28 mouse cellular contexts compared by ENCODE assay signal in the genomic region with DNA sequence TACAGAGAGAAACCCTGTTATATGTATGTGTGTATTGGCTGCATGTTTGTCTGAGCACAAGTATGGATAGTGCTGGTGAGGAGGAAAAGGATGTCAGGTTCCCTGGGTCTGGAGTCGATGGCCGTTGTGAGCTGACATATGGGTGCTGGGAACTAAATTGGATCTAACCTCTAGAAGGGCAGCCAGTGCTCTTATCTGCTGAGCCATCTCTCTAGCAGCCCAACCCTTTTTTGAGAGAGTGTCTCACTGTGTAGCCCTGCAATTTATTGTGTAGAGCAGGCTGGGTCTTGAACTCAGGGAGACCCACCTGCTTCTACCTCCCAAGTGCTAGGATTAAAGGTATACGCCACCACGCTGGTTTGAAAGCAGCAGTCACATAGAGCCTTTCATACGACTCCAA. TPM values are rescaled to one million over a fixed set of nuclear protein-coding genes. Genes with fewer than 3 reads are reported as not detected.
A peak's percentile ranks its signal among the peaks of the same experiment; 100 is the strongest.
DNase-seq lines count a peak whose midpoint lies in the region; ATAC-seq and TF ChIP-seq lines count a peak whose summit lies in the region.
"Had no signal": no experiment of that assay in that cellular context is flagged by ENCODE, and none has a peak within 500 bp of the region (broad histone marks: within the 10 kb centered on the region; RNA-seq: fewer than 3 reads in every experiment).

No protein-coding gene starts in this region.

- 80% methylated on average over 5 of the region's 5 CpGs for WGBS in kidney, embryonic 15.5 days
- WGBS in intestine, embryonic 16.5 days: 66% methylated on average over 5 of the region's 5 CpGs
- 21% methylated on average over 5 of the region's 5 CpGs for WGBS in small intestine, adult 2 months
- WGBS in forebrain, embryonic 10.5 days: 84% methylated on average over 5 of the region's 5 CpGs

- no peak for DNase-seq in kidney, postnatal 4 days
- no peak for DNase-seq in MEL (ENCODE audit: low read depth, low spot score)
- no peak for DNase-seq in urinary bladder, postnatal 10 days (ENCODE audit: low spot score)
- no peak for DNase-seq in forebrain, embryonic 10.5 days (ENCODE audit: extremely low spot score, low spot score)
- DNase-seq: adrenal gland, adult 8-10 months; cerebellum, adult 18-20 months; cerebellum, postnatal 14 days; layer of hippocampus, adult 9-11 months; right cerebral cortex, adult 18-20 months; right cerebral cortex, postnatal 4 days; thymus, postnatal 14 days had no signal

- peaks cover 37% of the 10 kb centered on the region for H3K4me1 ChIP-seq in kidney, embryonic 15.5 days
- peaks cover 8 to 28% of the 10 kb centered on the region in 2 experiments for H3K4me1 ChIP-seq in MEL (ENCODE audit: control insufficient read depth in 1 of 2, insufficient read depth in 2 of 2, low read length in 2 of 2)
- peaks cover 32% of the 10 kb centered on the region for H3K4me1 ChIP-seq in intestine, embryonic 16.5 days (ENCODE audit: control insufficient read depth, insufficient read depth, low read length)
- H3K4me1 ChIP-seq in small intestine, adult 2 months (ENCODE audit: control insufficient read depth, insufficient read depth, insufficient read length, low read length): peaks cover 40% of the 10 kb centered on the region
- peaks cover 28% of the 10 kb centered on the region for H3K4me1 ChIP-seq in forebrain, embryonic 10.5 days

- H3K36me3 ChIP-seq in kidney, embryonic 15.5 days: peaks cover 4% of the 10 kb centered on the region; the same call in 1 of the 2 replicates
- H3K36me3 ChIP-seq in MEL (ENCODE audit: control insufficient read depth in 1 of 2, insufficient read depth in 2 of 2, low read length in 2 of 2): peaks cover 7 to 25% of the 10 kb centered on the region in 2 experiments
- H3K36me3 ChIP-seq in intestine, embryonic 16.5 days (ENCODE audit: control insufficient read depth, insufficient read depth, low read length): no peaks in the 10 kb centered on the region
- H3K36me3 ChIP-seq in small intestine, adult 2 months (ENCODE audit: control insufficient read depth, insufficient read depth, low read length): peaks cover 1% of the 10 kb centered on the region; the same call in 1 of the 2 replicates
- H3K36me3 ChIP-seq in forebrain, embryonic 10.5 days (replicated peaks): peaks cover 10% of the 10 kb centered on the region
- H3K36me3 ChIP-seq: hindbrain, embryonic 15.5 days had no signal

- no peak for TF ChIP-seq RAD21 in MEL (IDR thresholded peaks at IDR 0.05; ENCODE audit: low read depth, low read length)

- no peaks in the 10 kb centered on the region for H3K9me3 ChIP-seq in kidney, embryonic 15.5 days (replicated peaks)
- H3K9me3 ChIP-seq in MEL (replicated peaks; ENCODE audit: insufficient read depth, low read length): no peaks in the 10 kb centered on the region
- H3K9me3 ChIP-seq in intestine, embryonic 16.5 days (ENCODE audit: control insufficient read depth, low read length): no peaks in the 10 kb centered on the region
- H3K9me3 ChIP-seq in forebrain, embryonic 10.5 days: no peaks in the 10 kb centered on the region
- H3K9me3 ChIP-seq: embryonic facial prominence, embryonic 12.5 days; forebrain, embryonic 12.5 days; G1E; heart, embryonic 10.5 days; hindbrain, embryonic 15.5 days; midbrain, embryonic 12.5 days; neural tube, embryonic 15.5 days had no signal

- TF ChIP-seq CTCF in MEL (IDR thresholded peaks at IDR 0.05 in 2 of 3, conservative IDR thresholded peaks at IDR 0.05 in 1 of 3; ENCODE audit: control insufficient read depth in 1 of 3, insufficient read depth in 1 of 3, low read depth in 2 of 3, low read length in 3 of 3, poor library complexity in 1 of 3, severe bottlenecking in 1 of 3): no peak
- TF ChIP-seq CTCF in small intestine, adult 2 months (IDR thresholded peaks at IDR 0.05; ENCODE audit: extremely low read depth, insufficient read length, insufficient replicate concordance, low read depth, low read length): no peak

- no peak for TF ChIP-seq POLR2A in MEL (IDR thresholded peaks at IDR 0.05; ENCODE audit: control insufficient read depth in 1 of 2, insufficient read depth in 1 of 2, low read depth in 1 of 2, low read length in 2 of 2, poor library complexity in 1 of 2)
- no peak for TF ChIP-seq POLR2A in small intestine, adult 2 months (IDR thresholded peaks at IDR 0.05; ENCODE audit: low read depth, low read length)

- ATAC-seq in kidney, embryonic 15.5 days (replicated peaks; ENCODE audit: low FRiP score): no peak
- no peak for ATAC-seq in intestine, embryonic 16.5 days
- ATAC-seq: lung, postnatal 0 days had no signal

- peaks cover 29% of the 10 kb centered on the region for H3K79me2 ChIP-seq in MEL (ENCODE audit: control insufficient read depth, insufficient read depth, low read length, poor library complexity)

- no peak overlapping the region for H3K4me3 ChIP-seq in kidney, embryonic 15.5 days (replicated peaks)
- H3K4me3 ChIP-seq in MEL (ENCODE audit: control insufficient read depth in 1 of 2, insufficient read depth in 1 of 2, low read depth in 2 of 2, low read length in 2 of 2): no peak overlapping the region
- no peak overlapping the region for H3K4me3 ChIP-seq in intestine, embryonic 16.5 days (ENCODE audit: low read length)
- H3K4me3 ChIP-seq in small intestine, adult 2 months (ENCODE audit: low read depth, low read length): no peak overlapping the region
- H3K4me3 ChIP-seq in forebrain, embryonic 10.5 days: no peak overlapping the region
- H3K4me3 ChIP-seq: embryonic facial prominence, embryonic 12.5 days; forebrain, embryonic 12.5 days; heart, embryonic 10.5 days; hindbrain, embryonic 15.5 days; midbrain, embryonic 12.5 days; neural tube, embryonic 15.5 days had no signal

- H3K9ac ChIP-seq in kidney, embryonic 15.5 days: no peak overlapping the region
- no peak overlapping the region for H3K9ac ChIP-seq in MEL (ENCODE audit: control insufficient read depth, low read depth, low read length, poor library complexity, severe bottlenecking)
- H3K9ac ChIP-seq in intestine, embryonic 16.5 days (ENCODE audit: low read depth, low read length): no peak overlapping the region
- H3K9ac ChIP-seq: embryonic facial prominence, embryonic 12.5 days; forebrain, embryonic 12.5 days; hindbrain, embryonic 15.5 days; midbrain, embryonic 12.5 days; neural tube, embryonic 15.5 days had no signal

- no peak for TF ChIP-seq EP300 in MEL (IDR thresholded peaks at IDR 0.05; ENCODE audit: low read depth in 1 of 2, low read length in 2 of 2)

- no peak overlapping the region for H3K4me2 ChIP-seq in kidney, embryonic 15.5 days
- H3K4me2 ChIP-seq in intestine, embryonic 16.5 days (ENCODE audit: low read depth, low read length): no peak overlapping the region
- H3K4me2 ChIP-seq: embryonic facial prominence, embryonic 12.5 days; forebrain, embryonic 12.5 days; hindbrain, embryonic 15.5 days; midbrain, embryonic 12.5 days; neural tube, embryonic 15.5 days had no signal

- peak overlapping the region; percentile 54 for H3K27ac ChIP-seq in kidney, embryonic 15.5 days
- no peak overlapping the region for H3K27ac ChIP-seq in MEL (ENCODE audit: control insufficient read depth, low read depth, low read length)
- 0 out of 2 replicates have a peak overlapping the region, but pooled peaks have one; percentile 4 for H3K27ac ChIP-seq in intestine, embryonic 16.5 days (ENCODE audit: low read length)
- peak overlapping the region; percentile 92 for H3K27ac ChIP-seq in small intestine, adult 2 months (ENCODE audit: insufficient read depth, low read depth, low read length)
- no peak overlapping the region for H3K27ac ChIP-seq in forebrain, embryonic 10.5 days
- H3K27ac ChIP-seq: embryonic facial prominence, embryonic 12.5 days; forebrain, embryonic 12.5 days; heart, embryonic 10.5 days; hindbrain, embryonic 15.5 days; midbrain, embryonic 12.5 days; neural tube, embryonic 15.5 days had no signal

- H3K27me3 ChIP-seq in kidney, embryonic 15.5 days: no peaks in the 10 kb centered on the region
- H3K27me3 ChIP-seq in MEL (ENCODE audit: control insufficient read depth in 1 of 2, insufficient read depth in 2 of 2, low read length in 2 of 2): peaks cover 0 to 5% of the 10 kb centered on the region in 2 experiments; a peak in 2 of 4 replicates
- H3K27me3 ChIP-seq in intestine, embryonic 16.5 days (replicated peaks; ENCODE audit: control insufficient read depth, insufficient read depth, low read length): no peaks in the 10 kb centered on the region
- H3K27me3 ChIP-seq in small intestine, adult 2 months (ENCODE audit: control insufficient read depth, insufficient read depth, low read length): no peaks in the 10 kb centered on the region
- H3K27me3 ChIP-seq in forebrain, embryonic 10.5 days (ENCODE audit: poor library complexity, severe bottlenecking): no peaks in the 10 kb centered on the region
- H3K27me3 ChIP-seq: embryonic facial prominence, embryonic 12.5 days; hindbrain, embryonic 15.5 days; neural tube, embryonic 15.5 days had no signal

TF ChIP-seq in MEL, 35 proteins besides CTCF, POLR2A, EP300 and RAD21 (continues in another document):
- TF ChIP-seq CHD1 (IDR thresholded peaks at IDR 0.05; ENCODE audit: low read depth, low read length): no peak

RNA-seq across cellular contexts. Expression of a gene that starts 2.1 kb away (rescaled TPM):
- 20.3 and 21.8 TPM in 2 replicates for polyA plus RNA-seq in kidney, embryonic 15.5 days (2015; fragmentation: Nextera tagmentation; extraction: Ambion mirVana)
- total RNA-seq in MEL (2012; rRNA removed): 37.6 and 40.7 TPM in 2 replicates
- 10 to 100 TPM in 1 of 2 experiments, not detected in 1; 42.8 TPM for polyA plus RNA-seq in MEL (2012; ENCODE audit: insufficient read depth in 1 of 2, insufficient read length in 2 of 2, low read depth in 1 of 2, low replicate concordance in 2 of 2, missing spikeins in 1 of 2)
- 16.5 and 17.2 TPM in 2 replicates for polyA plus RNA-seq in intestine, embryonic 16.5 days (2015; fragmentation: Nextera tagmentation; extraction: Ambion mirVana)
- 15.4 and 21.2 TPM in 2 replicates for polyA plus RNA-seq in small intestine, adult 2 months (2012; rRNA removed)
- polyA plus RNA-seq in forebrain, embryonic 10.5 days (2016; fragmentation: Nextera tagmentation; extraction: Ambion mirVana): 27.3 and 27.4 TPM in 2 replicates

RNA-seq across cellular contexts. Expression of a gene that starts 21.2 kb away (rescaled TPM):
- polyA plus RNA-seq in kidney, embryonic 15.5 days (2015; fragmentation: Nextera tagmentation; extraction: Ambion mirVana): 1.7 and 2.4 TPM in 2 replicates
- total RNA-seq in MEL (2012; rRNA removed): 0.12 TPM in 1 of 2 replicates, not detected in the other
- polyA plus RNA-seq in MEL (2012; ENCODE audit: insufficient read depth in 1 of 2, insufficient read length in 2 of 2, low read depth in 1 of 2, low replicate concordance in 2 of 2, missing spikeins in 1 of 2): under 1 TPM in 1 of 2 experiments, not detected in 1; 0.07 TPM
- 65.6 and 72.2 TPM in 2 replicates for polyA plus RNA-seq in intestine, embryonic 16.5 days (2015; fragmentation: Nextera tagmentation; extraction: Ambion mirVana)
- polyA plus RNA-seq in small intestine, adult 2 months (2012; rRNA removed): 13.3 and 19.0 TPM in 2 replicates
- not detected in 2 replicates for polyA plus RNA-seq in forebrain, embryonic 10.5 days (2016; fragmentation: Nextera tagmentation; extraction: Ambion mirVana)
- total RNA-seq: CH12.LX; gastrocnemius, adult 18-20 months; hematopoietic stem cell, adult 5-6 weeks; megakaryocyte, adult 5-6 weeks had no signal
- polyA plus RNA-seq: embryonic facial prominence, embryonic 12.5 days; forebrain, embryonic 12.5 days; G1E; midbrain, embryonic 12.5 days; neural tube, embryonic 15.5 days had no signal

RNA-seq across cellular contexts. Expression of a gene that starts 39.9 kb away (rescaled TPM):
- polyA plus RNA-seq in kidney, embryonic 15.5 days (2015; fragmentation: Nextera tagmentation; extraction: Ambion mirVana): not detected in 2 replicates
- 7.7 and 8.8 TPM in 2 replicates for total RNA-seq in MEL (2012; rRNA removed)
- not detected for polyA plus RNA-seq in MEL (2012; ENCODE audit: insufficient read depth in 1 of 2, insufficient read length in 2 of 2, low read depth in 1 of 2, low replicate concordance in 2 of 2, missing spikeins in 1 of 2)
- not detected in 2 replicates for polyA plus RNA-seq in intestine, embryonic 16.5 days (2015; fragmentation: Nextera tagmentation; extraction: Ambion mirVana)
- polyA plus RNA-seq in small intestine, adult 2 months (2012; rRNA removed): 9.8 and 16.5 TPM in 2 replicates
- polyA plus RNA-seq in forebrain, embryonic 10.5 days (2016; fragmentation: Nextera tagmentation; extraction: Ambion mirVana): 2.5 and 3.8 TPM in 2 replicates
- total RNA-seq: left cerebral cortex, adult 18-20 months had no signal
- polyA plus RNA-seq: embryonic facial prominence, embryonic 12.5 days; heart, embryonic 16.5 days; lung, postnatal 0 days; midbrain, embryonic 12.5 days; neural tube, embryonic 15.5 days had no signal

Comparison
In these comparisons a context has a peak if more than half of its experiments do, and no peak if none do; other contexts are left out.
1. H3K27ac ChIP-seq: peak in kidney, embryonic 15.5 days (single experiment), intestine, embryonic 16.5 days (single experiment) and small intestine, adult 2 months (single experiment); none in MEL (single experiment) and forebrain, embryonic 10.5 days (single experiment).